Mouse (Mus musculus): ENCODE results near the gene Pax7.

Gene Pax7

DNA sequence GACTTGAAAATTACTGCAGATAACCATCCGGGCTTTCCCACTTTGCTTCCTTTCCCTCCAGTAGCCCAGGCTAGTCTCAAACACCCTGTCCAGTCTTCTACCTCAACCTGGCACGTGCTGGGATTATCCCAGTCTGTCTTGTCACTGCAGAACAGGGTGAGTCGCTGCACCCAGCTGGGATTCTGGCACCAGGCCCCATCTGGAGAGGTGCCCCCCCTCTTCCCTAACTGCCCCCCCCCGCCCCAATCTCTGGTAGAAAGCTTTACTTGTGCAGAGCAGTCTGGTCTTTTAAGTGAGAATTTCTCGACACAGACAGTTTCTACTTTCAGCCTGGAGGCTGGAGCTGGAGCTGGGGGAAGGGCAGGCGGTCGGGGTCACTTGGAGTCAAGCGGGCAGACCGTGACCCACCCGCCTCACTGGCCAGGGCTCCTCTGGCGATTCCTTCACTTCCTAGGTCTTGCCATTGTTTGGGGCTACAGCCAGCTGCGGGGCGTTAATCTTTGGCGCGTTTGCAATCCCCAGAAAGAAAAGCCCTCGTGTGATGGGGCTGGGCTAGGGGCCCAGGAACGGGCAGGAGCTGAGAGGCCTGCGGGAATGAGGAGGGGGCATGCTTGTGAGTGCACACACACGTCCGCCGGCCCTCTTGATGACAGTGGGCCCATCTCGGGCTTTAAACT is 22.4 kb downstream of the Pax7 start:
- DNase-seq = no peak

DNA sequence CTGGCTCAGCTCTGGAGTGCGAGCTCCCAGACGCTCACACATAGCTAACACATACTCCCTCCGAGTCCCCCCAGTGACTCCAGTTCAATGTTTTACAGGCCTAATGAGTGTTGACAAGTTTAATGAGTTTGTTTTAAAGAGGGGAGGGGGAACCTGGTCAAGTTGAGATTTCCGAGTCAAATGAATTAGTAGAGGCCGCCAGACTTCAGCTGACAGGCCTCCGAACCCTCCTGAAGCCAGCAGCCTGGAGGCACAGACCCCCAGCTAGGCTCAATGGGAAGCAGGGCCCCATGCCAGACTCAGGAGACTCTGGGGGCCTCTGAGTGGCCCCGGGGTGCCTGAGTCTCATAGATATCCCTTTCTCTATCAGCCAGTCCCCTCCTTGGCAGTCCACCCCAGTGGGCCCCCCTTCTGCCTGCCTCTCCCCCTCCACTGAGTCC is 23.9 kb downstream of the Pax7 start:
- DNase-seq = no peak

DNA sequence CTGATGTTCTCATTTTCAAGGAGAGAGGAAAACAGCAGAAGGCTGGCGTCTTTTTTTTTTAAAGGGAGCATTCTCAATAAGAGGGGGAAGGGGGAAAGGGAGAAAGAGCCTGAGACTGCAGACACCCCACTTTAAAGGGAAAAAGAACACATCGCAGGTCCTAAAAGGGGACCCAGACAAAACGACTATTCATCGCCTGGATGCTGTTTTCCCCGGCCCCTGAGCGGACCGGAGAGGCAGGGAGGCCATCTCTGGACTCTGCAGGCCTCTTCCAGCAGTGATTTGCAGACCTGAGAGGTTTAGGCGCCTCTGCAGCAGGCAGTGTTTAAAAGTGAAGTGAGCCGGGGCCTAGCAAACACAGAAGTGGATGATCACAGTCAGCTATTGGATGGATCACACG is 25.5 kb downstream of the Pax7 start:
- no peak for DNase-seq

DNA sequence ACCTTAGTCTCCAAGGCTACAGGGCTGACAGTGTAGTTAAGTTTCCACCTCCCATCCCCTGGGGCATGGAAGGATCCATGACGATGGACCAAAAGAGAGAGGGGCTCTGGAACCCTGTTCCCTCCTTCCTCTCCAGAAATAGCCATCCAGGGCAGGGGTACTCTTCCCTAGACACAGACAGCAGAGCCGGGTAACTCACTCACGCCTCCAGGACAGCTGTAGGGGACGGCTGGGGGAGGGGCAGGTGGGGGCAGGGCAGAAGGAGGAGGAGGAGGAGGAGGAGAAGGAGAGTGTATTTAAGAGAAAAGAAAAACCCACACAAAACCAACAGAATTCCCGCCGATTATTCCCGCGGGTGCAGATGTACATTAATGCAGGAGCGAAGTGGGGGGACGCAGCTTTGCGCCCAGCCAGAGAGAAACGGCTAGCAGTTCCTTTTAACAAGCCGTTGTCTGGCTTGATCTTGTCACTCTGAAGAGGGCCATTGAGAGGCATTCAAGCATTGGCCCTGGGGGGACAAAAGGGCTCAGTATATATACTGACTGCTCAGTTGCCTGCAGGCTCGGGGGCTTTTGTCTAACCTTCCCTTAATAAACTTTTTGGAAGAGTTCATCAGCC is 26.0 kb downstream of the Pax7 start:
- DNase-seq = no peak

DNA sequence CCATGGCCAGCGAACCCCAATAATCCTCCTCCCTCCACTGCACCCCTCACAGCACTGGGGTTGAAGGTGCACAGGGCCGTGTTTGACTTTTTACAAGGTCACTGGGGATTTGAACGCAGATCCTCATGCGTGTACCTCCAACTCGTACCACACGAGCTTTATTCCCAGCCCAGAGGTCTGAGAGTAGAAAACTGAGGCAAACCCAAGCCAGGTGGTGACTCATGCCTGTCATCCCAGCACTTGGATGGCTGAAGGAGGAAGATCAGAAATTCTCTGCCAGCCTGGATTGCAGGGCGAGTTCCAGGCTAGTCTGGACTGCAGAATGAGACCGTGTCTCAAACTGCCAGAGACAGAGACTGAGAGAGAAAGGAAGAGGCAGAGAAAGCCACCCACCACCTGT is 28.4 kb downstream of the Pax7 start:
- DNase-seq = no peak

DNA sequence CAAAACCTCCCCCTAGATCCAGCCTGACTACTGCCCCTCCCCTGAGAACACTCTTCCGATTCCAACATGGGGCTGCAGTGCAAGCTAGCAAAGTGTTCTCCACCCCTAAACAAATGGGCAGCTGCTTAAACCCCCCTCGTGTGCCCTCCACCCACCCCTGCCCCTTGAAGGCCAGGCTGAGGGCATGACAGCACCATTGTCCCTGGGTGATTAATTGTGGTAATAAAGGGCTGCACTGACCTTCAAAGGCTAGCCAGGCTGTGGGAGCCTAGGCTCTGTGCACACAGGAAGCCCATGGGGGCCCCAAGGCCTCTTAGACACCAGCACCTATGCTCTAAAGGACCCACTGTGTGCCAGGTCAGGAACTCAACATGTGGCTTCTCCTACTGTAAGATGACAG is 29.3 kb downstream of the Pax7 start:
- no peak for DNase-seq

DNA sequence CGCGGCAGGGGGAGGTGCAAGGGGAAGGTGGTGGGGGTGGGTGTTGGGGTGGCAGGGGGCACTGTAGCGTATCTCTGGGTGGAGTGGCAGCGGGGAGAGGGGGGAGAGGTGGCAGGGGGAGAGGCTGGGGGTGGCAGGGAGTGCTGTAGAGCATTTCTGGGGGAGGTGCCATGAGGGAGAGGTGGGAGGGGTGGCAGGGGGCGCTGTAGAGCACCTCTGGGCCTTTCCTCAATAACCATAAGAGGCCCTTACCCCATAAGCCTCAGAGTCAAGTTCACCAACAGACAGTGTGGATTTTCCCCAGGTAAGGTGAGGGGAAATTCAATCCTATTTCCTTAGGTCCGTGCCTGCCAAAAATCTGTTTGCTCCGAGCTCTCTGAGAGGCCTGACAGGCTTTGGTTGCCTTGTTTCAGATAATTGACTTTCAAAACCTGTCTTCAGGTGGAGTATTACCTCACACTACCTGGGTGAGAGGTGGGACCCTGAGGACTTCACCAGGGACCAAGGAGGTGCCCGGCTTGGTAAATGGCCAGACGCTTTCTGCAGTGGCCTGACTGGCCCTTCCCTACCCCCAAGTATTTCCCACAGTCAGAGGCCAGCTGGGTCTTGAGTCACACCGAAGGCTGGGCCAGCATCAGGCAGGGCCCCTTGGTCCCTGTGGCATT is 33.8 kb downstream of the Pax7 start:
- no peak for DNase-seq

DNA sequence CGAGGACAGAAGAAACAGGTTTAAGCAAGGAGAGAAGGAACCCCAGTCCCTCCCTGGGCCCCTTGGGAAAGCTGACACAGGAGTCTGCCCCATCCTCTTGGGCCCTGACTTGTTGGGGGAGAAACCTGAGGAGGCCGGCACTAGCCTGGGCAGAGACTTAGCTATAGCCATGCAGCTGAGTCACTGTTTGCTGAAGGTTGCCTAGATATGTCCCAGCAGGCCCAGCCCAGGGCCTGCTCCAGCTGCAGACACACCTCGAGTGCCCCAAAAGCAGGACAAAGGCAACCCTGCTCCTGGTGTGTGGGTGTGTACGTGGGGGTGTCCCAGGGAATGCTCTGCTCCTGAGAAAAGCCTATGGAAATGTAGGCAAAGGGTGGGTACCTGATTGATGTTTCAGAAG is 36.0 kb downstream of the Pax7 start:
- no peak for DNase-seq

DNA sequence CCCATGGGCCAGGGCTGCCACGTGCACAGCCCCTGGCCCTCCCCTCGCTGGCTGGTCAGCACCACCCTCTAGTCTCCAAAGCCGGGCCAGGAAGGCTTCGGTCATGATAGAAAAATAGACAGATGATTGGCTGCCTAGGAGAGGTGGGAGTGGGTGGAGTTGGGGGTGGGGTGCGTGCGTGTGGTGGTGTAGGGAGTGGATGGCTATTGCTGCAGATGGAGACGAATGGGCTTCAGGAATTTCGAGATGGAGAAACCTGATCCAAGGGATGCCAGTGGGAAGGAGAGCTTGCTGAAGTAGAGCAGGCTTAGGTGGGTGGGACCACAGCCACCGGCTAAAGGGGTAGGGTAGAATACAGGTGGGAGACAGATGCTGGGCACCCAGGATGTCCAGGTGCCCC is 37.2 kb downstream of the Pax7 start:
- no peak for DNase-seq

DNA sequence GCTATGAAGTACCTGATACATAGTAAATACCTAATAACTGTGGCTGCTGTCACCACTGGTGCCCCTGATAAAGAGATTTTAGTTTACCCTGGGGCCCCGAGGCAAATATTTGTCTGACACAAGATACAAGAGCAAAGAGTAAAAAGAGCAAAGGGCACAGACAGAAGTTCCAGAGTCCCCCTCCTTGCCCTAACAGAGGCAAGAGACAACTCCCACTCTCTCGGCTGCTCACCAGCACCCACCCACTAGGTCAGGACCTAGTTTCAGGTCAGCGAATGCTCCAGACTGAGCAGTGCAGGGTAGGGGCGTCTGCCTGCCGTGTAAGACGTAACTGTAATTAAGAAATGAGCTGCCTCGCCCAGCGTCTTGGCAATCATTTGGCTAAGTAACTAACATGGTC is 42.2 kb downstream of the Pax7 start:
- no peak for DNase-seq

DNA sequence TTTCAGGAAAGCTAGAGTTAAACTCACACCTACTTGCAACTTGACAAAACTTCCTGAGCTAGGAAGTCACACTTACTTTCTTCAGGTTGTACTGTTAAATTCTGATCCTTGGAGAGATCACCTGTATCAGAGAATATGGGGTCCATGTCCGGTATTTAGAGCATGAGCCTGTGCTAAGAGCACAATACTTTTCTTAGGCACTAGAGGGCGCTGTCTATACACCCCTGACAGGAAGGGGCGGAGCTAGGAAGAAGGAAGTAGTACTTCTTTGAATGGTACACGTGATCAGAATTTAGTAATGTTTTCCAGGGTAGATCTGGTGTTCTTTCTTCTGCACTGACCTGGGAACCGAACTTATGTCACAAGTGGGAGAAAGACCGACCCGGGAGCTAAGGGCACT is 43.6 kb downstream of the Pax7 start:
- DNase-seq = no peak

DNA sequence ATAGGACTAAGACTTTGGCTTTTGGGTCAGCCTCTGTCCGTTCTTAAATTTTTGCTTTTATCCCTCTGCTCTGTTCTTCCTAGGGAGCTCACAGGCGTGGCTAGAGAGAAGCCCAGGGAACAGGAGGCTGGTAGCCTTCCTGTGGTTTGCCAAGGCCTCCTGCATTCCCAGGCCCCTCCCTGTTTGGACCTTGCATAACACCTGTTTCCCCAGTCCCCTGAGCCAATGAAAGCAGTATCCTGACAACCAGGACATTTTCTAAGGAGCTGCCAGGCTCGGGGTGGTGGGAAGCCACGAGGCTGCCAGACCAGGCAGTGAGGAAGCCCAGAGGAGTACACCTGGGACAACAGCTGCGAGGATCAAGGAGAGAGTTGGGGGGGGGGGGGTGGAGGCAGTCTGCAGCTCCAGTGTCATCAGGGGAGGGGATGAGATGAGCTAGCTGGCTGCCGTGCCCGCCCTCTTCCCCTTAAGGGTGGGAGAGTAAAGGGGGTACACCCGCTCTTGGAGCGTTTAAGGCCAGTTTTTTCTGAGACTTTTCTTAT is 50.3 kb downstream of the Pax7 start:
- DNase-seq = no peak

DNA sequence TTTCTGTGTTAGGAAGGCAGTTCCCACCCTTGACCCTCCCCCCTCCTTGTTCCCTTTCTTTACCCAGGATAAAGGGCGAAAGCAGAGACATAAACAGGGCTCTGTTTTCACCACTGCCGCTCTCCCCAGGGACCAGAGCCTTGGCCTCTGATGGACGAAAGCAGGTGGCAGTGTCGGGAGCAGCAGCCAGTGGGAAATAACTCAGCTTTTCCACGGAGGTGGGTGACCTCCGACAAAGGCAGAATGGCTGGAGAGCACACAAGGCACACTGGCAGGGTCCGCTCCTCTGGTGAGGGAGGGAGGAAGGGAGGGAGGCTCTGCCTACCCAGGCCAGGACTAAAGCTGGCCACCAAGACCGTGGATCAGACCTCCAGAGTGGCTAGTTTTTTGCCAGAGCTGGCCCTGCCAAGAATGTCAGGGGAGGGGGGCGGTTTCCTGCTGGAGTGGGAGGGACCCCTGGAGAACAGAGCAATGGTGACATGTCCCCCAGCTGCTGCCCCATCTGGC is 62.1 kb downstream of the Pax7 start:
- no peak for DNase-seq

DNA sequence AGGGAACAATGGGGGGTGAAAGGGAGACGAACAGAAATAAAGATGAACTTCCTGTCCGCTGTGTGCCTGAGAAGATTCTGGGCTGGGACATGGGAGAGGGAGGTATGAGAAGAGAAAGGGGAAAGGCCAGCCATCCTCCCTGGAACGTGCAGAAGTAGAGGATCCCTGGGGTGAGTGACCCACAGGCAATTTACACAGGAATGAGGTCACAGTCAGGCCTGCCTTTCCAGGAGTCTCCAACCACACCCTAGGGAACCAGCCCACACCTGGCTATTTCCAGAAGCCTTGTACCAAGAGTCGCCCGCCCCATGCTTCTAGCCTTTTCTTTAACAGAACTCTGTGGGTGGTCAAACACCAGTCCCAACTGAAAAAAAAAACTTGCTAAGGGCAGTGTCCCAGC is 65.5 kb downstream of the Pax7 start:
- no peak for DNase-seq

DNA sequence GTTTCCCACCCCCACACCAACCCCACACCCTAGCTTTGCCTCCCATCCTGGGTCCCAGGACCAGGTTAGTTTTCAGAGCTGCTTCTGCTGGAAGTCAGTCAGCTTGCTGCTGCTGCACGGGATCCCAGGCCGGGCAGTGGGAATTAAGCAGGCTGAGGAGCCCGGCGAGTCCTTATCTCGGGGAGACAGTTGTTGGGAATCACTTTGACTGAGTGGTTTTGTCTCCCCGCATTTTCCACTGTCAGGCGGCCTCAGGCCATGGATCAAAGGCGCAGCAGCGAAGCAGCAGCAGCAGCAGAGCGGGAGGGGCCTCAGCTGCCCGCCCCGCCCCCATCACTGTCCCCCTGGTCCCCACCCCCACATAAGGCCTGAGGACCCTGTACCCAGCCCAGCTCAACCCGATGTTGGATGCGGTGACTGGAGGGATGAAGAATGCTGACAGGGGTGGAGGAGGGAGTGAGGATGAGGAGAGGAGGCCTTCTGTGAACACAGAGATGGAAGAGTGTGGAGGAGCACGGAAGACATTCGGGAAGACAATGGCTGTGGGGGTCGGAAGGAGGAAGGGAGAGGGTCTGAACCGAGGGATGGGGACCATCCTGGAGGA is 66.1 kb downstream of the Pax7 start:
- DNase-seq = no peak

DNA sequence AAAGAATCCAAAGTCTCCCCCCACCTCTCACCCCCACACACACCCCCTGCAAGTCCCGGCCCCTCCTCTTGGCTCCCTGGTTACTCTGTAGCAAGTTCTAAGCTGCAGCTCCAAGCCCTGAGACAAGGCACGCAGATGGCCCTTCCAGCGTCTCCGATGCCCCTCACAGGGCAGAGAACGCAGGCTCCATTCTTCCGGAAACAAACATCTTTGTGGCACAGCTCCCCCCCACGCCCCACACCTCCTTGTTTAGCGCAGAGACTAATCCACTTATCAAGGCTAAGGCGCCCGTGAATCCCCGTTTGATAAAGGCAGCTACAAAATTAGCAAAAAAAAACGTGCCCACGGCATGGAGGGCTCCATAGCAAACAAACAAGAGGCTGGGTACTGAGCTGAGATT is 71.4 kb downstream of the Pax7 start:
- no peak for DNase-seq

DNA sequence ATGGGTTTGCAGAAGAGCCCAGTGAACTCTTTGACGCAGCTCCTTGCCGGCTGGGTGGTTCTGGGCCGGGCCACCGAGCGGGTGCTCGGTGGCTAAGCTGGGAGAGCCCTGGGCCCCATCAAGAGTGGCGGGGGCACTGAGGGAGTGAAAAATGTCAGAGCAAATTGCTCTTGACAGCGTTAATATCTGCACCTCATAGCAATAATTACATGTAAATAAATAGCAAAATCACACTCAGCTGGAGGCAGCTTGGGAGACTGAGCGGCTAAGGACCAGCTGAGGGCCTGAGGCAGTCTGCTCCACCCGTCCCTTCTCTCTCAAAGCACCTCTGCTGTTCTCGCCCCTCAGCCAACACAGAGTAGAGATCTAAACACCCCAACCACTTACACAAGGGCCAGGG is 72.6 kb downstream of the Pax7 start:
- no peak for DNase-seq

DNA sequence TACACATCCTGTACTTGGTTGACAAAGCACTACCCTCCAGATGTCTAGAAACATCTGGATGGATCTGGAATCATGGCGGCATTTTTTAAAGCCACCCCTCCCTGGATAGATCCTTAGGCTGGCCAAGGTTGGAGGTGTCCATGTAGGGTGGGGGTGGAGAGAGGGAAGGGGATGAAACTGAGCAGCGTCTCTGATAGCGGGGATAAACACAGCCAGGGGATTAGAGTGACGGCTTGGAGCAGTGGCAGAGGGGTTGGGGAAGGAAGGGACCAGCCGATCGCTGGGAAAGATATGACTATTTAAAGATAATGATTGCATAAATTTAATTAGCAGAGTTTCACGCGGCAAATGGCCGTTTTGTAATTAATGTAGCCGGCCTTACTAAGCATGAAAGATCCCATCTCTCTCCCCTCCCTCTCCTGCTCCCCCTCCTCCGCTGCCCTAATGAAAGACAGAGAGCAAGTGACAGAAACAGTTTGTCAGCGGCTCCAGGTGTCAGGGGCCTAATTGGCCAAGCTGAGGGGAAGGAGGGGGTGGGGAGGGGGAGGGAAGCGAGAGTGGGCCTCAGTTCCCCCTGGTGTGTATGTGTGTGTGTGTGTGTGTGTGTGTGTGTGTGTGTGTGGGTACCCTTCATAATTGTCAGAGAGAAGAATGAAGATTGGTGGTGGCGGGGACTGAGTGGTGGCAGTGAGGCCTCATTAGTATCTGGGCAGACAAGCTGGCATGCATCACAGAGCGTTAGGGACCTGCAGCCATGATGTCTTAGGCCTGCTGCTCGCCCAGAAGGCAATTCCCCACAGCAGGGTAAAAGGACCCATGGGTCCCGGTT is 74.6 kb downstream of the Pax7 start:
- no peak for DNase-seq

DNA sequence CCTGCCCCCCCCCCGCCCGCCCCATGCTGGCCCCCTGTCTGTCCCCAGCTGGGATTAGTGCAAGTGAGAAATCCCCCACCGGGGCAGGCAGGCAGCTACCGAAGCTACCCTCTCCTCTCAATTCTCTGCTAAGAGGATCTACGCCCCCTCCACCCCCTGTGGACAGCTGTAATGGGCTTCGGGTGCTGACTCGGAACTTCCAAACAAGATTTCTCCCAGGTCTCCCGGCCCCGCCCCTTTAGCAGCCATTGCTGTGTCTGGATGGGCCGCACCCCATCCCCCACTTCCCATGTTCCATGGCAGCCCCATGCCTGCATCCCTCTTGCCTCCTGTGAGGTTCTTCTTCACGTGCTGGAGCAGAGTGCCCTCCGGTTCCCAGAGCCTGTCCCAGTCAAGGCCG is 76.4 kb downstream of the Pax7 start:
- no peak for DNase-seq

DNA sequence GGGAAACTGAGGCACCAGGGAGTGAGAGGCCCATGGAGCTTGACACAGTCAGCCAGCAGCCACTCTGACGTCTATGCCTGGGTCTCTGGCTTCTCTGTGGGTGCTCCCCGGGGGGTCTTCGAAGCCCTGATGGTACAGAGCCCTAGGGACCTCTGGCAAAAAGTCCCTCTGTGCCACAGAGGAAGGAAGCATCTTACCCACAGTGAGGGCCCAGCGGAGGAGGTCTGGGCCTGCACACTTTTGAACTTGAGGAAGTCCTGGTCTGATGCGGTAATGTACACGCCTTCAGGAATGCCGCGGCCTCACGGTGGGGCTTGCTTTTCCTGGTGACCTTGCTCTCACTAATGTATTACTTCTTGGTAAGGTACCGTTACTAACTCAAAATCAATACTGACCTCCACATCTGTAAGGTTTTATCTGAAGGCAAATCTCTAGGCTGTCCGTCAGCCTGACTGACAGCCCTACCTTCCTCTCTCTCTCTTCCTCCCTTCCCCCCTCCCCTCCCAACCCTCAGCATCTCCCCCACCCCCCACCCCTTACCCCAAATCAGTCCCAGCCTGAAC is 79.1 kb downstream of the Pax7 start:
- no peak for DNase-seq

DNA sequence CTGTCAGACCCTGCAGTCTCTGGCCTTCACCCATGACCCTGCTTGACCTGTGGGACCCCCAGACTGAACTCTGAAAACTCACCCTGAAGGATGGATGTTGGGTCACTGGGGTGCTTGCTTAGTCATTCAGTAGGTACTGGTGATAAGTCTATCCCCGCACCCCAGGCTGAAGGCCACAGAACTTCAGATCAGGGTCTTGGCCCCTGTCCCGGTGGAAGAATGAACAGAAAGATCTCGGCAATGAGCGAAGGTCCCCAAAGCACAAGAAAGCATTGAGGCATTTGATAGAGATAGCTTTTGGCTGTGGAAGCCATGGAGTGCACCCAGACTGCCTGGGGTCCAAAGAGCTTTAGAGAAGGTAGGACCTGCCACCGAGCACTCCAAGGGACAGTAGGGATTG is 82.4 kb downstream of the Pax7 start:
- DNase-seq = no peak

DNA sequence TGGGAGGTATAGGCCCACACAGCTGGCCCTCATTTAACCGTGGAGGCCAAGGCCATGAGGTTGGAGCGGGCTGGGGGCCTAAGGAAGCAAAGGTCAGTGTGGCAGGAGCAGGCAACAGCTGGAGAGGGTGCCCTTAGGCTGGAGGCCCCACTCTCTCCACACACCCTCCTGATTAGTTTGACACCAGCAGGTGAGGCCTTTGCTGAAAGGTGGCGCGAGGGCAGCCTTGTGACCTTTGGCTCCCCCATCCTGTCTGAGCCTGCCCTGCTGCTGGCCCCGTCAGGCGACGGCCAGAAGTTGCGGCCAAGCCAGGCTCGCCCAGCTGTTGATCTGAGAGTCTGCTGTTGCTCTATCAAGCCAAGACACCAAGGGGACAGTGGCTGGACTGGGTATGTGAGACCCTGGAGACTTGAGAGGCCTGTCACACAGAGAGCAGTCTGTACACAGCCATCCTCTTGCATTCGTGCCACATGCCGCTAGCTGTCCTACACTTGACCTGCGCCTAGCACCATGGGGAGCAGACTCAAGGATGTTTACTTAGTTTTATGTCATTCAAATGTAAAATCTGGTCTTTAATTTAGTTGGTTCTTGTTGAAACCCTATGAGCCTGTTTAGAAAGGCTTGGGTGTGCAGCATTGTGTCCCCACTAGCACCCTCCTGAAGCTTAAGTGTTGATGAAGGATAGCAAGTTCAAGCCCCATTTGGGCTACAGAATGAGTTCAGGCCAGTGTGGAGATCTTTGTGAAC is 86.0 kb downstream of the Pax7 start:
- DNase-seq = no peak

Data from cerebellum, adult 9-11 months (tissue).